Mouse (Mus musculus) hindbrain, postnatal 0 days (tissue): ENCODE measurements around the gene Tagln2. TPM values are rescaled to one million over a fixed set of nuclear protein-coding genes. Genes with fewer than 3 reads are reported as not detected.

Experiments
- ATAC-seq: fragments of 200-750 bp; cut with Nextera tagmentation; 2 replicates; pipeline ENCODE4 v1.8.0; 2017; ENCODE audit warnings: mild to moderate bottlenecking, moderate TSS enrichment, moderate library complexity
- DNase-seq: peaks from one replicate; pipeline ENCODE4 v3.0.0-alpha.2; 2015; ENCODE audit warnings: low spot score
- H3K27ac ChIP-seq: fragments of 300-500 bp; sonication (generic); 2 replicates; pipeline ENCODE4 v1.5.1; 2014; ENCODE audit warnings: mild to moderate bottlenecking
- H3K27me3 ChIP-seq: fragments of 300-500 bp; sonication (generic); 2 replicates; pipeline ENCODE4 v1.6.1; 2014; ENCODE audit warnings: low read length, mixed read lengths; ENCODE audit not compliant: insufficient read depth
- H3K36me3 ChIP-seq: fragments of 300-500 bp; sonication (generic); 2 replicates; pipeline ENCODE4 v1.6.1; 2014; ENCODE audit warnings: low read length, mixed read lengths; ENCODE audit not compliant: insufficient read depth
- H3K4me1 ChIP-seq: fragments of 300-500 bp; sonication (generic); 2 replicates; pipeline ENCODE4 v1.6.1; 2014; ENCODE audit warnings: antibody characterized with exemption, low read length, mixed read lengths; ENCODE audit not compliant: insufficient read depth
- H3K4me2 ChIP-seq: fragments of 300-500 bp; sonication (generic); 2 replicates; pipeline ENCODE4 v1.6.1; 2014; ENCODE audit warnings: low read depth, mild to moderate bottlenecking, low read length, moderate library complexity, mixed read lengths
- H3K4me3 ChIP-seq: fragments of 300-500 bp; sonication (generic); 2 replicates; pipeline ENCODE4 v1.5.1; 2014; ENCODE audit warnings: low read length
- H3K9ac ChIP-seq: fragments of 300-500 bp; sonication (generic); replicated peaks from 2 replicates; pipeline ENCODE4 v1.6.1; 2014; ENCODE audit warnings: mild to moderate bottlenecking, low read length, moderate library complexity, mixed read lengths
- H3K9me3 ChIP-seq: fragments of 300-500 bp; sonication (generic); 2 replicates; pipeline ENCODE4 v1.6.1; 2016; ENCODE audit warnings: low read length, mixed read lengths
- CTCF ChIP-seq: IDR thresholded peaks from 2 replicates; pipeline ENCODE4 v1.5.1; 2016; ENCODE audit warnings: antibody characterized with exemption, control low read depth, low read depth
- WGBS: fragments of 180-500 bp; shearing (Covaris S2); extraction: QIAGEN DNeasy Blood & Tissue Kit; methylation state at CpG from one replicate; pipeline ENCODE4 v1.1.7; 2014; 5-methylcytosine and 5-hydroxymethylcytosine counted together
- polyA plus RNA-seq: library from polyadenylated mRNA; unstranded; fragments of >200 nt; fragmentation: Nextera tagmentation; extraction: Ambion mirVana; gene quantifications from 2 replicates; pipeline ENCODE4 v1.2.1, GENCODE M21; 2015
- total RNA-seq: library from RNA; depleted of rRNA; stranded (reverse); fragments of >200 nt; gene quantifications from 2 replicates; pipeline ENCODE4 v1.2.3, GENCODE M21; 2014

Gene Tagln2
- total and polyA plus RNA-seq, 2 experiments from 2014 or later, result 45.1 to 59.2 TPM

- Histone ChIP-seq H3K4me2 (no peak overlapping the region), H3K27me3 (no peaks in the 10 kb centered on the region), H3K9me3 (no peaks in the 10 kb centered on the region), H3K27ac (no peak overlapping the region), H3K36me3 (no peaks in the 10 kb centered on the region), H3K9ac (no peak overlapping the region), H3K4me3 (no peak overlapping the region), H3K4me1 (no peaks in the 10 kb centered on the region)
- whole genome bisulfite sequencing, result 66% methylated on average over 7 of the region's 7 CpGs
- no peak for ATAC-seq
- no peak for TF ChIP-seq CTCF
- DNase-seq, result no peak
These were observed 43.7 kb upstream of the Tagln2 start for GRCm38 (mm10) chr1:172456001-172456677.

GRCm38 (mm10) chr1:172457196-172457595 is 42.7 kb upstream of the Tagln2 start:
- DNase-seq, result no peak
- no peak overlapping the region for H3K27ac ChIP-seq
- no peaks in the 10 kb centered on the region for H3K4me1 ChIP-seq

GRCm38 (mm10) chr1:172458041-172458440 is 41.8 kb upstream of the Tagln2 start:
- Histone ChIP-seq H3K4me2 (no peak overlapping the region), H3K9me3 (no peaks in the 10 kb centered on the region), H3K27me3 (no peaks in the 10 kb centered on the region), H3K36me3 (no peaks in the 10 kb centered on the region), H3K4me1 (no peaks in the 10 kb centered on the region), H3K9ac (no peak overlapping the region), H3K27ac (no peak overlapping the region), H3K4me3 (no peak overlapping the region)
- no peak for TF ChIP-seq CTCF
- WGBS, result 86% methylated on average over 3 of the region's 3 CpGs
- no peak for DNase-seq
- ATAC-seq, result no peak

More at GRCm38 (mm10) chr1:172457196-172457595, 42.7 kb upstream of the Tagln2 start:
- Histone ChIP-seq H3K36me3 (no peaks in the 10 kb centered on the region), H3K27me3 (no peaks in the 10 kb centered on the region), H3K9ac (no peak overlapping the region), H3K4me3 (no peak overlapping the region), H3K4me2 (no peak overlapping the region), H3K9me3 (no peaks in the 10 kb centered on the region)
- no peak for TF ChIP-seq CTCF
- ATAC-seq, result no peak
- 94% methylated on average over 3 of the region's 3 CpGs for WGBS

- ATAC-seq, result no peak
- 65% methylated on average over 2 of the region's 2 CpGs for WGBS
- no peak overlapping the region for H3K4me3 ChIP-seq
- H3K36me3 ChIP-seq, result no peaks in the 10 kb centered on the region
- H3K27ac ChIP-seq, result no peak overlapping the region
- no peaks in the 10 kb centered on the region for H3K4me1 ChIP-seq
- no peaks in the 10 kb centered on the region for H3K9me3 ChIP-seq
- H3K9ac ChIP-seq, result no peak overlapping the region
- no peak for DNase-seq
- H3K4me2 ChIP-seq, result no peak overlapping the region
- no peak for TF ChIP-seq CTCF
- no peaks in the 10 kb centered on the region for H3K27me3 ChIP-seq
These were observed 38.2 kb upstream of the Tagln2 start for GRCm38 (mm10) chr1:172461602-172462001.

DNA sequence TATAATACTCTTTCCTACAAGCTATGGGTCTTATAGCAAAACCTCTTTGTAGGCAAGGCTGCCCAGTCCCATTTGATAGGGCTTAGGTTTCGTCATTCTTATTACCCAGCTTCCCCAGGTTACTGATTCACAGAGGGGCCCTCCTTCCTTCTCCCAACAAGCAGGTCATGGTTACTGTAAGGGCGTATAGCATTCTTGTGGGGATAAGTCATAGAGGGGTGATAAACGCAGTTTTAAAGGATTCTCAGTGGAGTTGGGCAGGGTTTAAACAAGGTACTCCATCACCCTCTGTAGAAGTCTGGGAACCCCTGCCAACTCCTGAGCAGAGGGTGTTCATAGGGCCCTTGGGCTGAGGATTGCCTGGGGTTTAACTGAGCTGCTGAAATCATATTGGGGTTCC is 37.3 kb upstream of the Tagln2 start:
- 84% methylated on average over 3 of the region's 3 CpGs for WGBS
- Histone ChIP-seq H3K4me2 (no peak overlapping the region), H3K27ac (no peak overlapping the region), H3K9ac (no peak overlapping the region), H3K9me3 (no peaks in the 10 kb centered on the region), H3K36me3 (no peaks in the 10 kb centered on the region), H3K4me1 (no peaks in the 10 kb centered on the region), H3K4me3 (no peak overlapping the region), H3K27me3 (no peaks in the 10 kb centered on the region)
- DNase-seq (no peak), ATAC-seq (no peak)
- no peak for TF ChIP-seq CTCF

GRCm38 (mm10) chr1:172463387-172464333 is 36.2 kb upstream of the Tagln2 start:
- no peaks in the 10 kb centered on the region for H3K27me3 ChIP-seq
- H3K27ac ChIP-seq, result no peak overlapping the region
- no peak for DNase-seq
- no peaks in the 10 kb centered on the region for H3K36me3 ChIP-seq
- no peak for ATAC-seq
- TF ChIP-seq CTCF, result no peak
- H3K9ac ChIP-seq, result no peak overlapping the region
- no peaks in the 10 kb centered on the region for H3K9me3 ChIP-seq
- 86% methylated on average over 16 of the region's 16 CpGs for WGBS
- no peak overlapping the region for H3K4me2 ChIP-seq
- no peak overlapping the region for H3K4me3 ChIP-seq
- no peaks in the 10 kb centered on the region for H3K4me1 ChIP-seq
